Mouse (Mus musculus) midbrain, embryonic 12.5 days (tissue): ENCODE results near the gene Trpm3. TPM values are rescaled to one million over a fixed set of nuclear protein-coding genes. Genes with fewer than 3 reads are reported as not detected.

Experiments used
- ATAC-seq: fragments of 200-750 bp; cut with Nextera tagmentation; 2 replicates; pipeline ENCODE4 v1.8.0; 2017; ENCODE audit warnings: low read depth, moderate TSS enrichment, moderate library complexity; ENCODE audit not compliant: low FRiP score
- H3K27ac ChIP-seq: fragments of 300-500 bp; sonication (generic); replicated peaks from 2 replicates; pipeline ENCODE4 v1.5.1; 2016; ENCODE audit warnings: mild to moderate bottlenecking
- H3K27me3 ChIP-seq: fragments of 300-500 bp; sonication (generic); 2 replicates; pipeline ENCODE4 v1.6.1; 2016; ENCODE audit warnings: mild to moderate bottlenecking
- H3K36me3 ChIP-seq: fragments of 300-500 bp; sonication (generic); 2 replicates; pipeline ENCODE4 v1.6.1; 2016
- H3K4me1 ChIP-seq: fragments of 300-500 bp; sonication (generic); 2 replicates; pipeline ENCODE4 v1.6.1; 2016
- H3K4me2 ChIP-seq: fragments of 300-500 bp; sonication (generic); replicated peaks from 2 replicates; pipeline ENCODE4 v1.6.1; 2016; ENCODE audit warnings: mild to moderate bottlenecking, moderate library complexity
- H3K4me3 ChIP-seq: fragments of 300-500 bp; sonication (generic); 2 replicates; pipeline ENCODE4 v1.5.1; 2016; ENCODE audit warnings: mild to moderate bottlenecking
- H3K9ac ChIP-seq: fragments of 300-500 bp; sonication (generic); replicated peaks from 2 replicates; pipeline ENCODE4 v1.6.1; 2016; ENCODE audit warnings: mild to moderate bottlenecking, moderate library complexity
- H3K9me3 ChIP-seq: fragments of 300-500 bp; sonication (generic); 2 replicates; pipeline ENCODE4 v1.6.1; 2016; ENCODE audit warnings: mild to moderate bottlenecking
- WGBS: fragments of 180-500 bp; shearing (Covaris S2); methylation state at CpG from one replicate; pipeline ENCODE4 v1.1.7; 2016; 5-methylcytosine and 5-hydroxymethylcytosine counted together
- polyA plus RNA-seq: library from polyadenylated mRNA; unstranded; fragments of >200 nt; fragmentation: Nextera tagmentation; extraction: Ambion mirVana; gene quantifications from 2 replicates; pipeline ENCODE4 v1.2.1, GENCODE M21; 2016

Gene Trpm3
- polyA plus RNA-seq, 1 experiment from 2014 or later: 4.2 TPM

- Histone ChIP-seq H3K36me3 (no peaks in the 10 kb centered on the region), H3K9ac (peak overlapping the region; percentile 2; the same call in 1 of the 2 replicates), H3K4me3 (no peak overlapping the region; the same call in 1 of the 2 replicates), H3K9me3 (no peaks in the 10 kb centered on the region), H3K27me3 (peaks cover 29% of the 10 kb centered on the region), H3K27ac (no peak overlapping the region), H3K4me2 (peak overlapping the region; percentile 47), H3K4me1 (no peaks in the 10 kb centered on the region)
- peak; percentile 70 for ATAC-seq
- WGBS: 50% methylated on average over 11 of the region's 11 CpGs
Measured at GRCm38 (mm10) chr19:22884357-22884756, 745.5 kb downstream of the Trpm3 start.

- no peaks in the 10 kb centered on the region for H3K9me3 ChIP-seq
- H3K4me2 ChIP-seq: no peak overlapping the region
- H3K27me3 ChIP-seq: peaks cover 29% of the 10 kb centered on the region
- no peak overlapping the region for H3K27ac ChIP-seq
- H3K4me3 ChIP-seq: no peak overlapping the region
- no peaks in the 10 kb centered on the region for H3K36me3 ChIP-seq
- no peak overlapping the region for H3K9ac ChIP-seq
- H3K4me1 ChIP-seq: no peaks in the 10 kb centered on the region
- ATAC-seq: no peak
- WGBS: 91% methylated on average over 5 of the region's 5 CpGs
Measured at GRCm38 (mm10) chr19:22885051-22885450, 746.2 kb downstream of the Trpm3 start.

- 88% methylated on average over 7 of the region's 7 CpGs for WGBS
- Histone ChIP-seq H3K9me3 (no peaks in the 10 kb centered on the region), H3K4me3 (no peak overlapping the region), H3K9ac (no peak overlapping the region), H3K4me2 (no peak overlapping the region), H3K27ac (no peak overlapping the region), H3K4me1 (no peaks in the 10 kb centered on the region), H3K36me3 (no peaks in the 10 kb centered on the region), H3K27me3 (no peaks in the 10 kb centered on the region)
- ATAC-seq: no peak
Measured at GRCm38 (mm10) chr19:22901892-22902291, 763.0 kb downstream of the Trpm3 start.

GRCm38 (mm10) chr19:22902386-22902785 is 763.5 kb downstream of the Trpm3 start:
- ATAC-seq: no peak
- H3K4me1 ChIP-seq: no peaks in the 10 kb centered on the region
- no peak overlapping the region for H3K4me2 ChIP-seq
- no peak overlapping the region for H3K9ac ChIP-seq
- H3K36me3 ChIP-seq: no peaks in the 10 kb centered on the region
- no peak overlapping the region for H3K27ac ChIP-seq
- H3K9me3 ChIP-seq: no peaks in the 10 kb centered on the region
- H3K27me3 ChIP-seq: no peaks in the 10 kb centered on the region
- H3K4me3 ChIP-seq: no peak overlapping the region
- WGBS: 95% methylated on average over 6 of the region's 6 CpGs

- H3K4me3 ChIP-seq: no peak overlapping the region
- H3K4me2 ChIP-seq: no peak overlapping the region
- H3K27ac ChIP-seq: no peak overlapping the region
- H3K27me3 ChIP-seq: no peaks in the 10 kb centered on the region
- H3K9me3 ChIP-seq: no peaks in the 10 kb centered on the region
- no peak overlapping the region for H3K9ac ChIP-seq
- H3K36me3 ChIP-seq: no peaks in the 10 kb centered on the region
- 88% methylated on average over 11 of the region's 11 CpGs for WGBS
- H3K4me1 ChIP-seq: no peaks in the 10 kb centered on the region
- no peak for ATAC-seq
Measured at GRCm38 (mm10) chr19:22905066-22905482, 766.2 kb downstream of the Trpm3 start.

- Histone ChIP-seq H3K4me3 (no peak overlapping the region), H3K4me2 (no peak overlapping the region), H3K4me1 (no peaks in the 10 kb centered on the region), H3K27ac (no peak overlapping the region), H3K36me3 (no peaks in the 10 kb centered on the region), H3K27me3 (no peaks in the 10 kb centered on the region), H3K9me3 (no peaks in the 10 kb centered on the region), H3K9ac (no peak overlapping the region)
- ATAC-seq: no peak
- WGBS: 85% methylated on average over 6 of the region's 6 CpGs
Measured at GRCm38 (mm10) chr19:22910686-22911085, 771.8 kb downstream of the Trpm3 start.

GRCm38 (mm10) chr19:22912971-22913370 is 774.1 kb downstream of the Trpm3 start:
- no peaks in the 10 kb centered on the region for H3K9me3 ChIP-seq
- no peak for ATAC-seq

GRCm38 (mm10) chr19:22915868-22916642 is 777.2 kb downstream of the Trpm3 start:
- Histone ChIP-seq H3K9ac (0 out of 2 replicates have a peak overlapping the region, but pooled peaks have one; percentile 6), H3K9me3 (no peaks in the 10 kb centered on the region), H3K36me3 (no peaks in the 10 kb centered on the region), H3K27ac (no peak overlapping the region), H3K4me2 (peak overlapping the region; percentile 63), H3K4me1 (peaks cover 10% of the 10 kb centered on the region), H3K27me3 (peaks cover 9% of the 10 kb centered on the region; the same call in 1 of the 2 replicates), H3K4me3 (peak overlapping the region; percentile 33)
- 26% methylated on average over 16 of the region's 16 CpGs for whole genome bisulfite sequencing
- ATAC-seq: peak; percentile 49

More at GRCm38 (mm10) chr19:22912971-22913370, 774.1 kb downstream of the Trpm3 start:
- Histone ChIP-seq H3K36me3 (no peaks in the 10 kb centered on the region), H3K4me3 (no peak overlapping the region), H3K27ac (no peak overlapping the region), H3K4me1 (peaks cover 10% of the 10 kb centered on the region), H3K9ac (no peak overlapping the region), H3K4me2 (no peak overlapping the region), H3K27me3 (peaks cover 9% of the 10 kb centered on the region; the same call in 1 of the 2 replicates)
- 84% methylated on average over 4 of the region's 4 CpGs for WGBS

- no peak overlapping the region for H3K27ac ChIP-seq
- H3K4me2 ChIP-seq: no peak overlapping the region
- H3K9me3 ChIP-seq: no peaks in the 10 kb centered on the region
- 59% methylated on average over 18 of the region's 18 CpGs for WGBS
- H3K4me1 ChIP-seq: peaks cover 10% of the 10 kb centered on the region
- no peak overlapping the region for H3K9ac ChIP-seq
- H3K4me3 ChIP-seq: no peak overlapping the region
- H3K27me3 ChIP-seq: peaks cover 9% of the 10 kb centered on the region; the same call in 1 of the 2 replicates
- no peaks in the 10 kb centered on the region for H3K36me3 ChIP-seq
- peak; percentile 62 for ATAC-seq
Measured at GRCm38 (mm10) chr19:22916643-22917344, 777.9 kb downstream of the Trpm3 start.

- Histone ChIP-seq H3K9ac (no peak overlapping the region), H3K27ac (no peak overlapping the region), H3K9me3 (no peaks in the 10 kb centered on the region), H3K4me2 (no peak overlapping the region), H3K4me3 (no peak overlapping the region), H3K27me3 (peaks cover 9% of the 10 kb centered on the region; the same call in 1 of the 2 replicates), H3K4me1 (peaks cover 10% of the 10 kb centered on the region), H3K36me3 (no peaks in the 10 kb centered on the region)
- 82% methylated on average over 3 of the region's 3 CpGs for WGBS
- no peak for ATAC-seq
Measured at GRCm38 (mm10) chr19:22917345-22917735, 778.5 kb downstream of the Trpm3 start.

- peaks cover 9% of the 10 kb centered on the region; the same call in 1 of the 2 replicates for H3K27me3 ChIP-seq
- ATAC-seq: no peak
- H3K4me3 ChIP-seq: no peak overlapping the region
- no peak overlapping the region for H3K9ac ChIP-seq
- peaks cover 8% of the 10 kb centered on the region for H3K4me1 ChIP-seq
- H3K4me2 ChIP-seq: no peak overlapping the region
- H3K27ac ChIP-seq: no peak overlapping the region
- H3K9me3 ChIP-seq: no peaks in the 10 kb centered on the region
- 72% methylated on average over 5 of the region's 5 CpGs for WGBS
- H3K36me3 ChIP-seq: no peaks in the 10 kb centered on the region
Measured at GRCm38 (mm10) chr19:22920949-22921348, 782.1 kb downstream of the Trpm3 start.
